Mouse (Mus musculus) myocyte (in vitro differentiated cells): ENCODE measurements around the gene Zfp451. TPM values are rescaled to one million over a fixed set of nuclear protein-coding genes. Genes with fewer than 3 reads are reported as not detected.
"Not testable (repeated sequence)": the region's sequence is repeated elsewhere in the genome, so short reads cannot be mapped to it uniquely, and the experiment has no call there.

Experiments
- H3K27me3 ChIP-seq: one replicate; pipeline ENCODE4 v1.6.1; 2011; ENCODE audit not compliant: control insufficient read depth, insufficient read depth, insufficient read length
- H3K36me3 ChIP-seq: one replicate; pipeline ENCODE4 v1.6.1; 2011; ENCODE audit not compliant: control insufficient read depth, insufficient read depth
- H3K4me2 ChIP-seq: one replicate; pipeline ENCODE4 v1.6.1; 2011; ENCODE audit warnings: low read depth, control low read depth
- H3K4me3 ChIP-seq: one replicate; pipeline ENCODE4 v1.5.1; 2011; ENCODE audit warnings: mild to moderate bottlenecking, control low read depth, moderate library complexity
- H3K79me2 ChIP-seq: one replicate; pipeline ENCODE4 v1.6.1; 2011; ENCODE audit not compliant: control insufficient read depth, insufficient read depth
- H3ac ChIP-seq: one replicate; pipeline ENCODE4 v1.6.1; 2011; ENCODE audit not compliant: control insufficient read depth, insufficient read length
- CEBPB ChIP-seq: IDR thresholded peaks from 2 replicates; pipeline ENCODE4 v1.6.1; 2011; ENCODE audit warnings: mild to moderate bottlenecking, moderate library complexity; ENCODE audit not compliant: poor library complexity, insufficient read depth, severe bottlenecking
- E2F4 ChIP-seq: IDR thresholded peaks from one replicate; pipeline ENCODE4 v1.6.1; 2011; ENCODE audit warnings: mild to moderate bottlenecking, control low read depth, moderate library complexity; ENCODE audit not compliant: insufficient read depth
- MAX ChIP-seq: IDR thresholded peaks from one replicate; pipeline ENCODE4 v1.6.1; 2011; ENCODE audit warnings: low read depth, mild to moderate bottlenecking, control low read depth
- MYOD1 ChIP-seq, 3 experiments: IDR thresholded peaks; one replicate each; pipeline ENCODE4 v1.6.1; 2011; ENCODE audit warnings: control low read depth in 2 of 3, low read depth in 2 of 3, mild to moderate bottlenecking in 2 of 3, moderate library complexity in 1 of 3; ENCODE audit not compliant: insufficient read length in 2 of 3, control insufficient read depth in 1 of 3
- MYOG ChIP-seq, 3 experiments: IDR thresholded peaks; one replicate each; pipeline ENCODE4 v1.6.1; 2011; ENCODE audit warnings: control low read depth in 2 of 3, low read depth in 2 of 3, mild to moderate bottlenecking in 2 of 3; ENCODE audit not compliant: insufficient read length in 2 of 3, control insufficient read depth in 1 of 3, insufficient read depth in 1 of 3
- POLR2A ChIP-seq: IDR thresholded peaks from one replicate; pipeline ENCODE4 v1.6.1; 2011; ENCODE audit warnings: low read depth, mild to moderate bottlenecking, control low read depth, moderate library complexity; ENCODE audit not compliant: insufficient read length
- POLR2AphosphoS2 ChIP-seq: IDR thresholded peaks from one replicate; pipeline ENCODE4 v1.6.1; 2011; ENCODE audit warnings: low read depth, control low read depth; ENCODE audit not compliant: insufficient read length
- REST ChIP-seq: IDR thresholded peaks from one replicate; pipeline ENCODE4 v1.6.1; 2011; ENCODE audit warnings: mild to moderate bottlenecking, control low read depth, moderate library complexity; ENCODE audit not compliant: insufficient read depth, insufficient read length
- SRF ChIP-seq: IDR thresholded peaks from one replicate; pipeline ENCODE4 v1.6.1; 2011; ENCODE audit warnings: low read depth; ENCODE audit not compliant: control insufficient read depth, insufficient read length
- TCF12 ChIP-seq: IDR thresholded peaks from one replicate; pipeline ENCODE4 v1.6.1; 2011; ENCODE audit warnings: mild to moderate bottlenecking, control low read depth; ENCODE audit not compliant: poor library complexity, insufficient read depth, severe bottlenecking
- TCF3 ChIP-seq: IDR thresholded peaks from one replicate; pipeline ENCODE4 v1.6.1; 2011; ENCODE audit warnings: low read depth, control low read depth; ENCODE audit not compliant: insufficient read length
- USF1 ChIP-seq: IDR thresholded peaks from one replicate; pipeline ENCODE4 v1.6.1; 2011; ENCODE audit warnings: low read depth, mild to moderate bottlenecking, control low read depth, moderate library complexity
- polyA plus RNA-seq: library from polyadenylated mRNA; unstranded; fragments of >200 nt; fragmentation: generic; extraction: Trizol; gene quantifications from one replicate; pipeline ENCODE4 v1.2.1, GENCODE M21; 2012; ENCODE audit warnings: missing spikeins

Gene Zfp451
- polyA plus RNA-seq, 1 experiment = 4.9 TPM

DNA sequence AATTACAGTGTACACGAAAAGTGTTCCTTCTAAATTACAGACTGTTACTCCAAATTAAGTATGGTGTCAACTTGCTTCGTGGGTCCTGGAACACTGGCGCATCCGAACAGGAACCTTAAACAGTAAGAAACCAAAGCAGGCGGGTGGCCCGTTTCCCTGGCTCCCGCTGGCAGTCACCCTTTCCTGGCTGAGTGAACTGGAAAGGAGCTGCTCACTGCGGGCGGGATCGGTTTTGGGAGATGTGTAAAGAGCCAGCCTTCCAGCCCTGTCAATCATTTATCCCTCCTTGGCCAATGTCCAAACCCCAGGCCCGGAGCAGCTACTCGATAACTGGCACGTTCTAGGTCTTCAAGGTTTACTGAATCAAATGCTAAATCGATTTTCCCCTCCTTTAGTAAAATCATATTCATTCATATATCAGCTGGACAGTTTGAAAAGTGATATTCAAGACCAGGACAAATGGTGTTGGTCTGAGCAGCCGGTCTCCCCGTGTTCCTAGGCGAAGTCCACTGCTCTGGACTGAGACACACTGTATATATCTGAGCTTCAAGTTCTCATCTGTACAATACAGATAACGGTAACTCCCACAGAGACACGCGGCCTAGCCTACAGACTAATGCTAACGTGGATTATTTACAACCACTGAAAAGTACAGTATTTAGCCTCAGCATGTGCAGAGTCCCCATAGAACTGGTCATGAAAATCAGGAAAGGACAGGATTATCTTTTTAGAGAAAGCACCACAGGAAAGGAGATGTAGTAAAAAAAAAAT is 59.2 kb downstream of the Zfp451 start:
- H3K4me2 ChIP-seq = no peak overlapping the region
- peaks cover 31% of the 10 kb centered on the region for H3K79me2 ChIP-seq
- no peaks in the 10 kb centered on the region for H3K36me3 ChIP-seq
- no peaks in the 10 kb centered on the region for H3K27me3 ChIP-seq
- H3ac ChIP-seq = no peak overlapping the region
- TF ChIP-seq MYOG (IDR thresholded peaks at IDR 0.05; ENCODE audit: control insufficient read depth in 1 of 3, insufficient read depth in 1 of 3, insufficient read length in 2 of 3, low read depth in 2 of 3) (no peak), SRF (no peak), USF1 (no peak), POLR2A (no peak)
- H3K4me3 ChIP-seq = no peak overlapping the region

- H3K36me3 ChIP-seq = no peaks in the 10 kb centered on the region
- H3K79me2 ChIP-seq = peaks cover 31% of the 10 kb centered on the region
- no peak for TF ChIP-seq USF1
- no peak for TF ChIP-seq POLR2AphosphoS2
- no peak for TF ChIP-seq TCF12
- H3K4me2 ChIP-seq = no peak overlapping the region
- H3K4me3 ChIP-seq = no peak overlapping the region
- H3K27me3 ChIP-seq = no peaks in the 10 kb centered on the region
- no peak overlapping the region for H3ac ChIP-seq
Observed at GRCm38 (mm10) chr1:33754089-33754488, 60.3 kb downstream of the Zfp451 start.

DNA sequence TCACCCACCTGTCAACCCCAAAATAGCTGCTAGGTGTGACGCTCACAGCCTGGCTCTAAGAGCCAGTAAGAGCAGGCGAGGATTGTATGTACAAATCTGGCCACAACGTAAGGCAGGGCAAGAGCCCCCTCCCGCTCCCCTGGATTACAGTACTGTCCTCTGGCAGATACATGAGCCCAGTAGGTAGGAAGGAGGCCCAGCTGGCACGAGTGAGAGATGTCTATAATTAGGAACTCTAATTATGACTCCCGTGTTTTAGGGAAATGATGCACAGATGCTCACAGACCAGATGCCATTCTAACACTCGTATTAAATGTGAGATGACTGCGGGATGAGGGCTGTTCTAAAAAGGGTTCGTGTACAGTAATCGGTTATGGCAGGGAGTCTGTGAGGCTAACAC is 63.1 kb downstream of the Zfp451 start:
- Histone ChIP-seq H3K27me3 (no peaks in the 10 kb centered on the region), H3K4me3 (no peak overlapping the region), H3K36me3 (no peaks in the 10 kb centered on the region), H3K79me2 (peaks cover 21% of the 10 kb centered on the region), H3K4me2 (no peak overlapping the region), H3ac (no peak overlapping the region)
- TF ChIP-seq MYOD1 (IDR thresholded peaks at IDR 0.05; ENCODE audit: control insufficient read depth in 1 of 3, insufficient read length in 2 of 3, low read depth in 2 of 3) (peak in 1 of 3 experiments; percentile 4), MYOG (IDR thresholded peaks at IDR 0.05; ENCODE audit: control insufficient read depth in 1 of 3, insufficient read depth in 1 of 3, insufficient read length in 2 of 3, low read depth in 2 of 3) (no peak)

GRCm38 (mm10) chr1:33749709-33750108 is 64.7 kb downstream of the Zfp451 start:
- not testable (repeated sequence) for H3K27me3 ChIP-seq, H3ac ChIP-seq, H3K4me3 ChIP-seq, H3K36me3 ChIP-seq, H3K79me2 ChIP-seq, H3K4me2 ChIP-seq

- no peak for TF ChIP-seq USF1
- no peak for TF ChIP-seq CEBPB
- TF ChIP-seq MYOD1 (IDR thresholded peaks at IDR 0.05; ENCODE audit: control insufficient read depth in 1 of 3, insufficient read length in 2 of 3, low read depth in 2 of 3) = no peak
- no peak for TF ChIP-seq POLR2AphosphoS2
- TF ChIP-seq TCF12 = no peak
- no peak for TF ChIP-seq REST
- TF ChIP-seq E2F4 = no peak
- TF ChIP-seq MYOG (IDR thresholded peaks at IDR 0.05; ENCODE audit: control insufficient read depth in 1 of 3, insufficient read depth in 1 of 3, insufficient read length in 2 of 3, low read depth in 2 of 3) = no peak
- TF ChIP-seq MAX = no peak
- no peak for TF ChIP-seq SRF
- TF ChIP-seq TCF3 = no peak
- TF ChIP-seq POLR2A = no peak
- H3K79me2 ChIP-seq = peaks cover 9% of the 10 kb centered on the region
- H3K4me3 ChIP-seq = no peak overlapping the region
- no peak overlapping the region for H3K4me2 ChIP-seq
- no peaks in the 10 kb centered on the region for H3K27me3 ChIP-seq
- no peaks in the 10 kb centered on the region for H3K36me3 ChIP-seq
- H3ac ChIP-seq = no peak overlapping the region
Observed at GRCm38 (mm10) chr1:33749109-33749508, 65.3 kb downstream of the Zfp451 start.

GRCm38 (mm10) chr1:33745901-33746300 is 68.5 kb downstream of the Zfp451 start:
- Histone ChIP-seq H3K4me2 (no peak overlapping the region), H3K79me2 (no peaks in the 10 kb centered on the region), H3K36me3 (no peaks in the 10 kb centered on the region), H3K27me3 (no peaks in the 10 kb centered on the region), H3K4me3 (no peak overlapping the region), H3ac (no peak overlapping the region)
- no peak for TF ChIP-seq E2F4
- TF ChIP-seq TCF3 = no peak
- TF ChIP-seq MYOD1 (IDR thresholded peaks at IDR 0.05; ENCODE audit: control insufficient read depth in 1 of 3, insufficient read length in 2 of 3, low read depth in 2 of 3) = no peak
- no peak for TF ChIP-seq REST
- no peak for TF ChIP-seq POLR2A
- TF ChIP-seq POLR2AphosphoS2 = no peak
- no peak for TF ChIP-seq MYOG (IDR thresholded peaks at IDR 0.05; ENCODE audit: control insufficient read depth in 1 of 3, insufficient read depth in 1 of 3, insufficient read length in 2 of 3, low read depth in 2 of 3)
- no peak for TF ChIP-seq CEBPB
- no peak for TF ChIP-seq TCF12
- no peak for TF ChIP-seq MAX
- no peak for TF ChIP-seq USF1
- TF ChIP-seq SRF = no peak

DNA sequence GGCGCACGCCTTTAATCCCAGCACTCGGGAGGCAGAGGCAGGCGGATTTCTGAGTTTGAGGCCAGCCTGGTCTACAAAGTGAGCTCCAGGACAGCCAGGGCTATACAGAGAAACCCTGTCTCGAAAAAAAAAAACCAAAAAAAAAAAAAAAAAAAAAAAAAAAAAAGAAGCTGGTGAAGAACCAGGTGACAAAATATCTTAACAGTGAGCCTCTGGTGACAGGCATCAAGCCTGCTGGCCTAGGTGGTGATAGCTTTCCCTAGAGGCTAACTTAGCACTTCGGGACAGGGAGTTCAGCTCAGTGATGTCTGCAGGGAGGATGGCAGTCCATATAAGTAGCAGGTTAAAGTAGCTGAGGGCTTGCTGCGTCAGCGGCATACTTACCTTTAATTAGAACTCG is 69.6 kb downstream of the Zfp451 start:
- not testable (repeated sequence) for H3K27me3 ChIP-seq, H3K4me2 ChIP-seq, H3K36me3 ChIP-seq, H3K4me3 ChIP-seq, H3K79me2 ChIP-seq, H3ac ChIP-seq
